Mouse (Mus musculus): Measurements from ENCODE around the gene Frmpd1.

GRCm38 (mm10) chr4:45185331-45185669 is 625 bp downstream of the Frmpd1 start:
- TF ChIP-seq CTCF (IDR thresholded peaks at IDR 0.05; ENCODE audit: insufficient read depth, low read depth, low read length) (no peak), POLR2A (IDR thresholded peaks at IDR 0.05; ENCODE audit: insufficient read depth, low read depth, low read length) (no peak)

Data from olfactory bulb, adult 2 months (tissue).